Mouse (Mus musculus): Measurements from ENCODE around the gene Adam21. TPM values are rescaled to one million over a fixed set of nuclear protein-coding genes. Genes with fewer than 3 reads are reported as not detected.

Gene Adam21
- total and polyA plus RNA-seq, 2 experiments from 2014 or later = 0.04 TPM

- DNase-seq (ENCODE audit: low spot score) (no peak), ATAC-seq (ENCODE audit: insufficient read depth, low read depth) (no peak)
- H3K9ac ChIP-seq (replicated peaks; ENCODE audit: low read depth, low read length) = no peak overlapping the region
- TF ChIP-seq CTCF (IDR thresholded peaks at IDR 0.05; ENCODE audit: low read depth) (no peak), EP300 (IDR thresholded peaks at IDR 0.05; ENCODE audit: low read depth) (no peak)
- 59% methylated on average over 8 of the region's 8 CpGs for WGBS
- H3K9me3 ChIP-seq (replicated peaks; ENCODE audit: control insufficient read depth, low read length) = no peaks in the 10 kb centered on the region
- peaks cover 10% of the 10 kb centered on the region for H3K4me1 ChIP-seq (ENCODE audit: control insufficient read depth, insufficient read depth)
- H3K27me3 ChIP-seq (ENCODE audit: control insufficient read depth, insufficient read depth, low read length) = peaks cover 3% of the 10 kb centered on the region; the same call in 1 of the 2 replicates
- no peak overlapping the region for H3K4me2 ChIP-seq (ENCODE audit: low read depth, low read length)
- H3K4me3 ChIP-seq (ENCODE audit: low read depth, low read length) = no peak overlapping the region
- H3K27ac ChIP-seq (ENCODE audit: low read depth) = no peak overlapping the region
- H3K36me3 ChIP-seq (replicated peaks; ENCODE audit: control insufficient read depth, insufficient read depth, low read length) = no peaks in the 10 kb centered on the region
These were observed 28.4 kb upstream of the Adam21 start for GRCm38 (mm10) chr12:81596547-81597262.

- H3K4me3 ChIP-seq (ENCODE audit: low read depth, low read length) = peak within 1 kb of the TSS; percentile 77
- peak within 1 kb of the TSS; percentile 86 for H3K4me2 ChIP-seq (ENCODE audit: low read depth, low read length)
- peaks cover 10% of the 10 kb centered on the region; the same call in 1 of the 2 replicates for H3K36me3 ChIP-seq (replicated peaks; ENCODE audit: control insufficient read depth, insufficient read depth, low read length)
- TF ChIP-seq EP300 (IDR thresholded peaks at IDR 0.05; ENCODE audit: low read depth) (peak; percentile 87), CTCF (IDR thresholded peaks at IDR 0.05; ENCODE audit: low read depth) (no peak)
- H3K27ac ChIP-seq (ENCODE audit: low read depth) = peak within 1 kb of the TSS; percentile 26; the same call in 1 of the 2 replicates
- peak within 1 kb of the TSS; percentile 69 for H3K9ac ChIP-seq (replicated peaks; ENCODE audit: low read depth, low read length)
- DNase-seq (ENCODE audit: low spot score) (peak; percentile 98), ATAC-seq (ENCODE audit: insufficient read depth, low read depth) (peak; percentile 99)
- no peaks in the 10 kb centered on the region for H3K9me3 ChIP-seq (replicated peaks; ENCODE audit: control insufficient read depth, low read length)
- no peaks in the 10 kb centered on the region; the same call in 1 of the 2 replicates for H3K27me3 ChIP-seq (ENCODE audit: control insufficient read depth, insufficient read depth, low read length)
- WGBS = 2% methylated on average over 36 of the region's 36 CpGs
- peaks cover 10% of the 10 kb centered on the region for H3K4me1 ChIP-seq (ENCODE audit: control insufficient read depth, insufficient read depth)
These were observed 26.8 kb upstream of the Adam21 start, which contains the start of gene Med6 for GRCm38 (mm10) chr12:81594902-81595671. Gene Med6, minus strand, starts transcription at chr12:81595008.

DNA sequence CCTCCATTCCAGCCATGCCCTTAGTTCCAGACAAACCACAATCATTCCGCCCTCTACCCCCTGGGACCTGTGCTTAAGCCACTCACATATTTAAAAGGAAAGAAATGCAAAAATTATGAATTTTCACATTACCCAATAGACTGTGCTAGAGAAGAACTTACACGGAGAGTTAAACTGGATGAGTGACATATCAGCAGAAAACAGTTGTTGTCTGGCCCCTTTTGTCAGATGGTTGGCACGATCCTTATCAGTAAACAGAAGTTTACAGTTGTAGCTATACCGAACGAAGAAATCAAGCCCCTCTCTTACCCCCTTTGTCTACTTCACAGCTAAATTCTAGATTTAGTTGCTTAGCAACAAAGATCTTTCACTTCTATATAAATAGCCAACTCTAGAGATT, 343 bp downstream of the Adam21 start:
- H3K9ac ChIP-seq (replicated peaks; ENCODE audit: low read depth, low read length) = no peak overlapping the region
- no peak overlapping the region for H3K4me3 ChIP-seq (ENCODE audit: low read depth, low read length)
- no peaks in the 10 kb centered on the region for H3K27me3 ChIP-seq (ENCODE audit: control insufficient read depth, insufficient read depth, low read length)
- H3K9me3 ChIP-seq (replicated peaks; ENCODE audit: control insufficient read depth, low read length) = no peaks in the 10 kb centered on the region
- ATAC-seq (ENCODE audit: insufficient read depth, low read depth) = no peak
- H3K27ac ChIP-seq (ENCODE audit: low read depth) = no peak overlapping the region
- no peak for DNase-seq (ENCODE audit: low spot score)
- no peak for TF ChIP-seq EP300 (IDR thresholded peaks at IDR 0.05; ENCODE audit: low read depth)
- TF ChIP-seq CTCF (IDR thresholded peaks at IDR 0.05; ENCODE audit: low read depth) = no peak
- no peaks in the 10 kb centered on the region for H3K4me1 ChIP-seq (ENCODE audit: control insufficient read depth, insufficient read depth)
- no peak overlapping the region for H3K4me2 ChIP-seq (ENCODE audit: low read depth, low read length)
- H3K36me3 ChIP-seq (replicated peaks; ENCODE audit: control insufficient read depth, insufficient read depth, low read length) = no peaks in the 10 kb centered on the region; the same call in 1 of the 2 replicates
- 84% methylated on average over 5 of the region's 5 CpGs for WGBS

DNA sequence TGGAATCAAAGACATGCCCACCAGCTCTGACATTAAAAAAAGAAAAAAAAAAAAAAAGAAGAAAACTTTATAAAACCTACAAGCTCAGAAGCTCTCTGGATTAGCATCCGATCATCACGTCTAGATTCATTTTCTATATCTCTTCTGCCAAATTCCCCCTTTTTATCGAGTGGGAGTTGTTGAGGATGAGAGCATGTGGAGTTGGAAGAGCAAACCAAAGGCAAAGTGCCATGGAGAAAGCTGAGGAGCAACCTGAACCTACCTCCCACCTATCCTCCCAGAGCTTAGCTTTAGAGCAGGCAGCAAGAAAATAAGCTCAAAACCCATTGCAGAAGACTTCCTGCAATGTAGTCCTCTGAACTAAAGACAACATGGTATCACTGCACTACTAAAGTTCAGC, 4.1 kb downstream of the Adam21 start:
- no peak overlapping the region for H3K4me2 ChIP-seq (ENCODE audit: low read depth, low read length)
- ATAC-seq (ENCODE audit: insufficient read depth, low read depth) (no peak), DNase-seq (ENCODE audit: low spot score) (no peak)
- no peaks in the 10 kb centered on the region for H3K27me3 ChIP-seq (ENCODE audit: control insufficient read depth, insufficient read depth, low read length)
- 81% methylated on average over 3 of the region's 3 CpGs for WGBS
- no peaks in the 10 kb centered on the region for H3K4me1 ChIP-seq (ENCODE audit: control insufficient read depth, insufficient read depth)
- no peaks in the 10 kb centered on the region for H3K9me3 ChIP-seq (replicated peaks; ENCODE audit: control insufficient read depth, low read length)
- TF ChIP-seq EP300 (IDR thresholded peaks at IDR 0.05; ENCODE audit: low read depth) (no peak), CTCF (IDR thresholded peaks at IDR 0.05; ENCODE audit: low read depth) (no peak)
- no peaks in the 10 kb centered on the region for H3K36me3 ChIP-seq (replicated peaks; ENCODE audit: control insufficient read depth, insufficient read depth, low read length)
- H3K4me3 ChIP-seq (ENCODE audit: low read depth, low read length) = no peak overlapping the region
- H3K27ac ChIP-seq (ENCODE audit: low read depth) = no peak overlapping the region
- no peak overlapping the region for H3K9ac ChIP-seq (replicated peaks; ENCODE audit: low read depth, low read length)

DNA sequence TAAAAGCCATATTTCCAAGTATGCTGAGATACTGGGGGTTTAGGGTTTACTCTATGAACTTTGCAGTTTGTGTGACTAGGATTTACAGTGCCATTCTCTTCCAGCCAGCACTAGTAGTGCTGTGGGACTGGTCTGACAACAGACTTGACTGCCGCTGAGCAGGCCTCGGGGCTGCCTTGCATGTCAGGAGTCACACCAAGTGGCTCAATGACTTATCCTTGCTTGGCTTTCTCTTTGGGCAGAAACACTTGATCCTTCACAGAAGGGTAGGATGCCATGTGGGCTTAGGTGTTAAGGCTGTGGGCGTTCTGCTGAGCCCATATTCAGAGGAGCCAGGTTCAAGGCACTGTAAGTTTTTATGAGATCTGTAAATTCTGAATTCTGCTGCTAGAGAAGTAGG, 19.0 kb downstream of the Adam21 start:
- H3K9me3 ChIP-seq (replicated peaks; ENCODE audit: control insufficient read depth, low read length) = no peaks in the 10 kb centered on the region
- WGBS = 76% methylated on average over 3 of the region's 3 CpGs
- H3K9ac ChIP-seq (replicated peaks; ENCODE audit: low read depth, low read length) = no peak overlapping the region
- H3K27ac ChIP-seq (ENCODE audit: low read depth) = no peak overlapping the region
- ATAC-seq (ENCODE audit: insufficient read depth, low read depth) = no peak
- DNase-seq (ENCODE audit: low spot score) = no peak
- H3K4me2 ChIP-seq (ENCODE audit: low read depth, low read length) = no peak overlapping the region
- no peak for TF ChIP-seq CTCF (IDR thresholded peaks at IDR 0.05; ENCODE audit: low read depth)
- TF ChIP-seq EP300 (IDR thresholded peaks at IDR 0.05; ENCODE audit: low read depth) = no peak
- no peak overlapping the region for H3K4me3 ChIP-seq (ENCODE audit: low read depth, low read length)
- no peaks in the 10 kb centered on the region for H3K27me3 ChIP-seq (ENCODE audit: control insufficient read depth, insufficient read depth, low read length)
- no peaks in the 10 kb centered on the region for H3K36me3 ChIP-seq (replicated peaks; ENCODE audit: control insufficient read depth, insufficient read depth, low read length)
- no peaks in the 10 kb centered on the region for H3K4me1 ChIP-seq (ENCODE audit: control insufficient read depth, insufficient read depth)
